Mouse (Mus musculus) forebrain, embryonic 13.5 days (tissue): ENCODE results near the gene Tle6. TPM values are rescaled to one million over a fixed set of nuclear protein-coding genes. Genes with fewer than 3 reads are reported as not detected.

ENCODE experiments used
- ATAC-seq: fragments of 200-750 bp; cut with Nextera tagmentation; 2 replicates; pipeline ENCODE4 v1.8.0; 2017
- H3K27ac ChIP-seq: fragments of 300-500 bp; sonication (generic); 2 replicates; pipeline ENCODE4 v1.5.1; 2015; ENCODE audit warnings: inconsistent platforms, mild to moderate bottlenecking, moderate library complexity
- H3K27me3 ChIP-seq: fragments of 300-500 bp; sonication (generic); 2 replicates; pipeline ENCODE4 v1.6.1; 2015; ENCODE audit warnings: mild to moderate bottlenecking, inconsistent platforms
- H3K36me3 ChIP-seq: fragments of 300-500 bp; sonication (generic); 2 replicates; pipeline ENCODE4 v1.6.1; 2015; ENCODE audit warnings: mild to moderate bottlenecking, inconsistent platforms; ENCODE audit not compliant: poor library complexity, severe bottlenecking
- H3K4me1 ChIP-seq: fragments of 300-500 bp; sonication (generic); 2 replicates; pipeline ENCODE4 v1.6.1; 2015; ENCODE audit warnings: inconsistent platforms
- H3K4me2 ChIP-seq: fragments of 300-500 bp; sonication (generic); 2 replicates; pipeline ENCODE4 v1.6.1; 2015; ENCODE audit warnings: inconsistent platforms, mild to moderate bottlenecking, moderate library complexity
- H3K4me3 ChIP-seq: fragments of 300-500 bp; sonication (generic); 2 replicates; pipeline ENCODE4 v1.5.1; 2015; ENCODE audit warnings: mild to moderate bottlenecking, inconsistent platforms
- H3K9ac ChIP-seq: fragments of 300-500 bp; sonication (generic); 2 replicates; pipeline ENCODE4 v1.6.1; 2015; ENCODE audit warnings: mild to moderate bottlenecking, inconsistent platforms
- H3K9me3 ChIP-seq: fragments of 300-500 bp; sonication (generic); replicated peaks from 2 replicates; pipeline ENCODE4 v1.6.1; 2016; ENCODE audit warnings: inconsistent platforms
- WGBS: fragments of 180-500 bp; shearing (Covaris S2); methylation state at CpG from one replicate; pipeline ENCODE4 v1.1.7; 2015; 5-methylcytosine and 5-hydroxymethylcytosine counted together
- polyA plus RNA-seq: library from polyadenylated mRNA; unstranded; fragments of >200 nt; fragmentation: Nextera tagmentation; extraction: Ambion mirVana; gene quantifications from 2 replicates; pipeline ENCODE4 v1.2.1, GENCODE M21; 2015

Gene Tle6
- polyA plus RNA-seq, 1 experiment from 2014 or later = 1.8 TPM

GRCm38 (mm10) chr10:81568381-81569191 is 32.3 kb downstream of the Tle6 start:
- no peak overlapping the region for H3K4me3 ChIP-seq
- peaks cover 72% of the 10 kb centered on the region for H3K4me1 ChIP-seq
- peak overlapping the region; percentile 68 for H3K27ac ChIP-seq
- H3K9ac ChIP-seq = 0 out of 2 replicates have a peak overlapping the region, but pooled peaks have one; percentile 35
- no peaks in the 10 kb centered on the region for H3K9me3 ChIP-seq
- H3K4me2 ChIP-seq = peak overlapping the region; percentile 37
- H3K27me3 ChIP-seq = peaks cover 62% of the 10 kb centered on the region
- WGBS = 7% methylated on average over 15 of the region's 16 CpGs
- ATAC-seq = no peak
- H3K36me3 ChIP-seq = peaks cover 37% of the 10 kb centered on the region

- peaks cover 59% of the 10 kb centered on the region for H3K36me3 ChIP-seq
- H3K9ac ChIP-seq = no peak overlapping the region
- no peaks in the 10 kb centered on the region for H3K9me3 ChIP-seq
- no peak overlapping the region for H3K4me2 ChIP-seq
- ATAC-seq = no peak
- no peak overlapping the region for H3K27ac ChIP-seq
- peaks cover 81% of the 10 kb centered on the region for H3K4me1 ChIP-seq
- peaks cover 44% of the 10 kb centered on the region for H3K27me3 ChIP-seq
- WGBS = 27% methylated on average over 20 of the region's 20 CpGs
- no peak overlapping the region for H3K4me3 ChIP-seq
Measured at GRCm38 (mm10) chr10:81565257-81566228, 35.3 kb downstream of the Tle6 start.

- no peak overlapping the region for H3K4me2 ChIP-seq
- H3K4me3 ChIP-seq = no peak overlapping the region
- H3K9me3 ChIP-seq = no peaks in the 10 kb centered on the region
- peaks cover 59% of the 10 kb centered on the region for H3K36me3 ChIP-seq
- 12% methylated on average over 10 of the region's 10 CpGs for WGBS
- ATAC-seq = no peak
- peaks cover 78% of the 10 kb centered on the region for H3K4me1 ChIP-seq
- no peak overlapping the region for H3K27ac ChIP-seq
- peaks cover 44% of the 10 kb centered on the region for H3K27me3 ChIP-seq
- H3K9ac ChIP-seq = no peak overlapping the region
Measured at GRCm38 (mm10) chr10:81564734-81565133, 36.1 kb downstream of the Tle6 start.

- Histone ChIP-seq H3K9ac (peak overlapping the region; percentile 34; the same call in 1 of the 2 replicates), H3K9me3 (no peaks in the 10 kb centered on the region), H3K4me3 (peak overlapping the region; percentile 9; the same call in 1 of the 2 replicates), H3K27me3 (peaks cover 44% of the 10 kb centered on the region), H3K4me2 (peak overlapping the region; percentile 42), H3K4me1 (peaks cover 72% of the 10 kb centered on the region), H3K27ac (no peak overlapping the region), H3K36me3 (peaks cover 59% of the 10 kb centered on the region)
- ATAC-seq = no peak
- WGBS = 5% methylated on average over 10 of the region's 10 CpGs
Measured at GRCm38 (mm10) chr10:81564216-81564615, 36.7 kb downstream of the Tle6 start.

GRCm38 (mm10) chr10:81563481-81563880 is 37.4 kb downstream of the Tle6 start:
- ATAC-seq = no peak
- Histone ChIP-seq H3K4me2 (peak overlapping the region; percentile 42; the same call in 1 of the 2 replicates), H3K27ac (no peak overlapping the region), H3K9me3 (no peaks in the 10 kb centered on the region), H3K9ac (no peak overlapping the region), H3K4me3 (no peak overlapping the region), H3K36me3 (peaks cover 59% of the 10 kb centered on the region), H3K27me3 (peaks cover 44% of the 10 kb centered on the region), H3K4me1 (peaks cover 70% of the 10 kb centered on the region)
- 60% methylated on average over 6 of the region's 6 CpGs for WGBS

- Histone ChIP-seq H3K9ac (peak overlapping the region; percentile 30), H3K4me1 (peaks cover 60% of the 10 kb centered on the region), H3K36me3 (peaks cover 59% of the 10 kb centered on the region), H3K4me2 (peak overlapping the region; percentile 34), H3K9me3 (no peaks in the 10 kb centered on the region), H3K27ac (no peak overlapping the region), H3K27me3 (peaks cover 36% of the 10 kb centered on the region), H3K4me3 (no peak overlapping the region; the same call in 1 of the 2 replicates)
- ATAC-seq = no peak
- 74% methylated on average over 6 of the region's 6 CpGs for WGBS
Measured at GRCm38 (mm10) chr10:81562411-81562810, 38.5 kb downstream of the Tle6 start.

GRCm38 (mm10) chr10:81560719-81561459 is 40.0 kb downstream of the Tle6 start:
- Histone ChIP-seq H3K4me2 (peak overlapping the region; percentile 92), H3K9ac (peak overlapping the region; percentile 99), H3K36me3 (peaks cover 44% of the 10 kb centered on the region), H3K4me1 (peaks cover 60% of the 10 kb centered on the region), H3K27ac (peak overlapping the region; percentile 92), H3K9me3 (0 out of 2 replicates have a peak, but pooled peaks cover 3% of the 10 kb centered on the region), H3K27me3 (peaks cover 21% of the 10 kb centered on the region), H3K4me3 (peak overlapping the region; percentile 88)
- ATAC-seq = no peak
- 34% methylated on average over 16 of the region's 16 CpGs for WGBS

- H3K4me3 ChIP-seq = peak overlapping the region; percentile 88
- peak overlapping the region; percentile 92 for H3K4me2 ChIP-seq
- WGBS = under 1% methylated on average over 35 of the region's 36 CpGs
Measured at GRCm38 (mm10) chr10:81559627-81560539, 41.0 kb downstream of the Tle6 start.

GRCm38 (mm10) chr10:81559163-81559626 is 41.7 kb downstream of the Tle6 start, which contains the start of gene Aes:
Aes (plus strand) TSS chr10:81559488.
- Histone ChIP-seq H3K27ac (peak within 1 kb of the TSS; percentile 92), H3K36me3 (peaks cover 27% of the 10 kb centered on the region), H3K9me3 (0 out of 2 replicates have a peak, but pooled peaks cover 3% of the 10 kb centered on the region), H3K27me3 (peaks cover 4% of the 10 kb centered on the region; the same call in 1 of the 2 replicates), H3K4me3 (peak within 1 kb of the TSS; percentile 88), H3K4me1 (peaks cover 44% of the 10 kb centered on the region), H3K4me2 (peak within 1 kb of the TSS; percentile 92), H3K9ac (peak within 1 kb of the TSS; percentile 99)
- ATAC-seq = peak; percentile 77
- WGBS = 1% methylated on average over 20 of the region's 53 CpGs

More at GRCm38 (mm10) chr10:81559627-81560539, 41.0 kb downstream of the Tle6 start:
- peak; percentile 46 for ATAC-seq
- peak overlapping the region; percentile 92 for H3K27ac ChIP-seq
- H3K27me3 ChIP-seq = peaks cover 11% of the 10 kb centered on the region
- peak overlapping the region; percentile 99 for H3K9ac ChIP-seq
- peaks cover 49% of the 10 kb centered on the region for H3K4me1 ChIP-seq
- peaks cover 34% of the 10 kb centered on the region for H3K36me3 ChIP-seq
- 0 out of 2 replicates have a peak, but pooled peaks cover 3% of the 10 kb centered on the region for H3K9me3 ChIP-seq

GRCm38 (mm10) chr10:81557491-81557890 is 43.4 kb downstream of the Tle6 start:
- H3K9me3 ChIP-seq = peaks cover 6% of the 10 kb centered on the region; the same call in 1 of the 2 replicates
- H3K27ac ChIP-seq = no peak overlapping the region
- H3K4me2 ChIP-seq = no peak overlapping the region
- WGBS = 71% methylated on average over 1 of the region's 1 CpGs
- no peaks in the 10 kb centered on the region for H3K27me3 ChIP-seq
- peaks cover 14% of the 10 kb centered on the region for H3K36me3 ChIP-seq
- H3K4me3 ChIP-seq = no peak overlapping the region
- H3K9ac ChIP-seq = no peak overlapping the region
- peaks cover 29% of the 10 kb centered on the region for H3K4me1 ChIP-seq
- no peak for ATAC-seq
